Mouse (Mus musculus) intestine, embryonic 15.5 days (tissue): ENCODE results near the gene Pla2g15. TPM values are rescaled to one million over a fixed set of nuclear protein-coding genes. Genes with fewer than 3 reads are reported as not detected.
"Not testable (repeated sequence)": the region's sequence is repeated elsewhere in the genome, so short reads cannot be mapped to it uniquely, and the experiment has no call there.

Source experiments
- ATAC-seq: fragments of 200-750 bp; cut with Nextera tagmentation; 2 replicates; pipeline ENCODE4 v1.8.0; 2017; ENCODE audit warnings: moderate TSS enrichment, moderate library complexity
- H3K27ac ChIP-seq: fragments of 300-500 bp; sonication (generic); 2 replicates; pipeline ENCODE4 v1.5.1; 2015; ENCODE audit warnings: mild to moderate bottlenecking, inconsistent platforms
- H3K27me3 ChIP-seq: fragments of 300-500 bp; sonication (generic); replicated peaks from 2 replicates; pipeline ENCODE4 v1.6.1; 2015; ENCODE audit warnings: inconsistent platforms
- H3K36me3 ChIP-seq: fragments of 300-500 bp; sonication (generic); 2 replicates; pipeline ENCODE4 v1.6.1; 2015; ENCODE audit warnings: inconsistent platforms
- H3K4me1 ChIP-seq: fragments of 300-500 bp; sonication (generic); replicated peaks from 2 replicates; pipeline ENCODE4 v1.6.1; 2015; ENCODE audit warnings: inconsistent platforms
- H3K4me2 ChIP-seq: fragments of 300-500 bp; sonication (generic); replicated peaks from 2 replicates; pipeline ENCODE4 v1.6.1; 2015; ENCODE audit warnings: mild to moderate bottlenecking, inconsistent platforms
- H3K4me3 ChIP-seq: fragments of 300-500 bp; sonication (generic); replicated peaks from 2 replicates; pipeline ENCODE4 v1.5.1; 2015; ENCODE audit warnings: inconsistent platforms
- H3K9ac ChIP-seq: fragments of 300-500 bp; sonication (generic); 2 replicates; pipeline ENCODE4 v1.6.1; 2015; ENCODE audit warnings: inconsistent platforms
- H3K9me3 ChIP-seq: fragments of 300-500 bp; sonication (generic); 2 replicates; pipeline ENCODE4 v1.6.1; 2016; ENCODE audit warnings: inconsistent platforms
- WGBS: fragments of 180-500 bp; shearing (Covaris S2); methylation state at CpG from one replicate; pipeline ENCODE4 v1.1.7; 2015; 5-methylcytosine and 5-hydroxymethylcytosine counted together
- polyA plus RNA-seq: library from polyadenylated mRNA; unstranded; fragments of >200 nt; fragmentation: Nextera tagmentation; extraction: Ambion mirVana; gene quantifications from 2 replicates; pipeline ENCODE4 v1.2.1, GENCODE M21; 2015

The Pla2g15 gene
- polyA plus RNA-seq, 1 experiment from 2014 or later, result 10.2 TPM

- H3K9me3 ChIP-seq, result no peaks in the 10 kb centered on the region
- no peaks in the 10 kb centered on the region for H3K36me3 ChIP-seq
- no peak overlapping the region for H3K4me2 ChIP-seq
- no peak overlapping the region for H3K9ac ChIP-seq
- no peak overlapping the region for H3K4me3 ChIP-seq
- 53% methylated on average over 1 of the region's 1 CpGs for WGBS
- no peak for ATAC-seq
- no peak overlapping the region for H3K27ac ChIP-seq
- H3K4me1 ChIP-seq, result peaks cover 11% of the 10 kb centered on the region
- H3K27me3 ChIP-seq, result no peaks in the 10 kb centered on the region
These were observed 27.4 kb downstream of the Pla2g15 start for GRCm38 (mm10) chr8:106177594-106177993.

DNA sequence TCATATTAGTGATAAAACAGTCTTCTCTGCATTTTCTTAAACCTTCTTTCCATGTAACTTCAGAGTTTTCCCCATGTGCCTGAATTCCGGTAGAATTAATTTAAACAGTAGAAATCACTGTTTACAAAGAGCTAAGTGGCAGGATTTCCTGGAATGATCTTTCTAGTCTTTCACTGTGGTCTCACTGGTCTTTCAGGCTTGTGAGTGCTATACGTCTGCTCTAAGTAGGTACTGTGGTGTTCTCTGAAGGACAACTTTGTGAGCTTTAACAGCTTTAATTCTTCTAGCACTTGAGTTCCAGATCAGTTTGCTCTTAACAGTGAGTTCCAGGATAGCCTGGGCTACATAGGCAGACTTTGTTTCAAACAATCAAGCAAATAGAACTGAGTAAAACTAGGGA is 28.2 kb downstream of the Pla2g15 start:
- Histone ChIP-seq H3K4me3 (no peak overlapping the region), H3K4me2 (no peak overlapping the region), H3K9ac (no peak overlapping the region), H3K4me1 (peaks cover 11% of the 10 kb centered on the region), H3K27ac (no peak overlapping the region), H3K36me3 (no peaks in the 10 kb centered on the region), H3K27me3 (no peaks in the 10 kb centered on the region), H3K9me3 (no peaks in the 10 kb centered on the region)
- WGBS, result 33% methylated on average over 2 of the region's 2 CpGs
- ATAC-seq, result no peak

- WGBS, result 85% methylated on average over 8 of the region's 8 CpGs
- no peaks in the 10 kb centered on the region for H3K9me3 ChIP-seq
These were observed 35.5 kb downstream of the Pla2g15 start for GRCm38 (mm10) chr8:106185628-106186270.

DNA sequence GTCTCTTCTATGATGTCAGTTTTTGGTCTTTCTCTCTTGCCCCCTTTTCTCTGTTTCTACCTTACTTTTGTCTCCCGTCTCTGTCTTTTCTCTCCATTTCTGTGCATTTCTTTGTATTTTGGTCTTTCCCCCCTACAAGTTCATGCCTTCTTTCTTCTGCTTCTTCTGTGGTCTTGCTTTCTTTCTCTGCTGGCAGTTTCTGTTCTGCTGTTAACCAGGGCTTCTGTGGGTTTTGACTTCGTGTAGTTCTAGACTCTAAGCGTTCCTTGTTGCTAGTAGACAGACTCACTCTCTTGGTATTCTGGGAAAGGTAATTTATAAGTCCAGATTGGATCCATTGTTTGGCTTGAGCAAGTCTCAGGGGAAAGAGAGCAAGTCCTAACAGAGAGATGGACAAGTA is 36.2 kb downstream of the Pla2g15 start:
- Histone ChIP-seq H3K36me3 (peaks cover 2% of the 10 kb centered on the region; the same call in 1 of the 2 replicates), H3K27ac (no peak overlapping the region)
- WGBS, result 89% methylated on average over 3 of the region's 3 CpGs

More at GRCm38 (mm10) chr8:106185628-106186270, 35.5 kb downstream of the Pla2g15 start:
- Histone ChIP-seq H3K36me3 (peaks cover 2% of the 10 kb centered on the region; the same call in 1 of the 2 replicates), H3K9ac (no peak overlapping the region), H3K27me3 (no peaks in the 10 kb centered on the region), H3K4me3 (no peak overlapping the region), H3K4me2 (no peak overlapping the region), H3K4me1 (no peaks in the 10 kb centered on the region), H3K27ac (no peak overlapping the region)
- no peak for ATAC-seq

GRCm38 (mm10) chr8:106189162-106189561 is 39.0 kb downstream of the Pla2g15 start:
- Histone ChIP-seq H3K27me3 (no peaks in the 10 kb centered on the region), H3K36me3 (peaks cover 9% of the 10 kb centered on the region), H3K9ac (no peak overlapping the region), H3K4me1 (no peaks in the 10 kb centered on the region), H3K27ac (no peak overlapping the region), H3K4me2 (no peak overlapping the region), H3K9me3 (no peaks in the 10 kb centered on the region), H3K4me3 (no peak overlapping the region)
- WGBS, result 96% methylated on average over 4 of the region's 4 CpGs
- ATAC-seq, result no peak

More for the DNA sequence above, 36.2 kb downstream of the Pla2g15 start:
- H3K9ac ChIP-seq, result no peak overlapping the region
- H3K4me3 ChIP-seq, result no peak overlapping the region
- no peak overlapping the region for H3K4me2 ChIP-seq
- no peaks in the 10 kb centered on the region for H3K9me3 ChIP-seq
- no peaks in the 10 kb centered on the region for H3K27me3 ChIP-seq
- no peaks in the 10 kb centered on the region for H3K4me1 ChIP-seq
- no peak for ATAC-seq

- WGBS, result 59% methylated on average over 5 of the region's 5 CpGs
- H3K4me3 ChIP-seq, result no peak overlapping the region
- H3K27ac ChIP-seq, result no peak overlapping the region
- H3K36me3 ChIP-seq, result peaks cover 22% of the 10 kb centered on the region
- H3K4me1 ChIP-seq, result no peaks in the 10 kb centered on the region
- ATAC-seq, result peak; percentile 89
- no peak overlapping the region for H3K9ac ChIP-seq
- H3K4me2 ChIP-seq, result no peak overlapping the region
- no peaks in the 10 kb centered on the region for H3K9me3 ChIP-seq
- H3K27me3 ChIP-seq, result no peaks in the 10 kb centered on the region
These were observed 41.4 kb downstream of the Pla2g15 start for GRCm38 (mm10) chr8:106191639-106192038.

DNA sequence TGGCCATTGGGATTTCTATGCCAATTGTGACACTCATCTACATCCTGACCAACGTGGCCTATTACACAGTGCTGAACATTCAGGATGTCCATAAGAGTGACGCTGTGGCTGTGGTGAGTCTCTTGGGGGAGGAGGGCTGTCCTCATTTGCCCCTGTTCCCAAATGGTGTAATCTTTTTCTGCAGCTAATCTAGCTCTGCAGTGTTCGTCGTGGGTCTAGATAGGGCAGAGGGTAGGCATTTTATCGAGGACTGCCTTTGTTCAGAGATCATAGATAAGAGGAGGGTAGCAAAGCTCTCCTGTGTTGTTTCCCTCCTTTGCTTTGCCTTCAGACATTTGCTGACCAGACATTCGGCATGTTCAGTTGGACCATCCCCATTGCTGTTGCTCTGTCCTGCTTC is 43.0 kb downstream of the Pla2g15 start:
- Histone ChIP-seq H3K9ac (no peak overlapping the region), H3K27me3 (no peaks in the 10 kb centered on the region), H3K4me1 (no peaks in the 10 kb centered on the region), H3K4me2 (no peak overlapping the region), H3K27ac (no peak overlapping the region), H3K36me3 (peaks cover 23% of the 10 kb centered on the region), H3K9me3 (no peaks in the 10 kb centered on the region), H3K4me3 (no peak overlapping the region)
- ATAC-seq, result no peak
- WGBS, result 84% methylated on average over 6 of the region's 6 CpGs

- Histone ChIP-seq H3K27ac (no peak overlapping the region), H3K27me3 (no peaks in the 10 kb centered on the region), H3K4me2 (no peak overlapping the region), H3K36me3 (peaks cover 28% of the 10 kb centered on the region), H3K4me3 (no peak overlapping the region), H3K4me1 (no peaks in the 10 kb centered on the region), H3K9me3 (no peaks in the 10 kb centered on the region), H3K9ac (no peak overlapping the region)
- no peak for ATAC-seq
- 79% methylated on average over 5 of the region's 5 CpGs for WGBS
These were observed 43.9 kb downstream of the Pla2g15 start for GRCm38 (mm10) chr8:106194062-106194461.

DNA sequence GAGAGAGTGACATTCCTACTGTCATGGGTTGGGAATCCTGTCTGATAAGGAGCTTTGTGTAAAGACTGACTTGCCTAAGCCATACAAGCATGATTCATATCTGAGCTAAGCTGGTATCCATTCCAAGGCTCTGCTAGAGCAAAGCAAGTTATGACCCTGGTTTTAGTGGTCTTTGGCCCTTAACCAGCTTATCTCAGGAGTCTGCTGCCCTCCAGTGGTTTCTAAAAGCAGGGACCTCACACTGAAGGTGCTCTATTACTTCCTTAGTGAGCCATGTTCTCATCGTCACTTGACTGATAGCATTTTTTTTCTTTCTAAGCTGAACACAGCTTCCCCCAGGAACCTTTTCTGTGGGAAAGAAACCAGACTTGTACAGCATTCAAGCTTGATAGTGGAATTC is 48.5 kb downstream of the Pla2g15 start:
- peaks cover 34% of the 10 kb centered on the region for H3K36me3 ChIP-seq
- H3K9me3 ChIP-seq, result no peaks in the 10 kb centered on the region
- H3K4me3 ChIP-seq, result no peak overlapping the region
- no peak overlapping the region for H3K27ac ChIP-seq
- H3K4me1 ChIP-seq, result no peaks in the 10 kb centered on the region
- WGBS, result 4% methylated on average over 1 of the region's 1 CpGs
- H3K27me3 ChIP-seq, result no peaks in the 10 kb centered on the region
- H3K9ac ChIP-seq, result no peak overlapping the region
- ATAC-seq, result peak; percentile 69
- no peak overlapping the region for H3K4me2 ChIP-seq

GRCm38 (mm10) chr8:106199596-106199995 is 49.4 kb downstream of the Pla2g15 start:
- H3K4me3 ChIP-seq, H3K9me3 ChIP-seq, H3K27ac ChIP-seq, H3K27me3 ChIP-seq, H3K4me1 ChIP-seq, ATAC-seq, H3K9ac ChIP-seq, H3K4me2 ChIP-seq: not testable (repeated sequence)
- peaks cover 35% of the 10 kb centered on the region for H3K36me3 ChIP-seq
- 72% methylated on average over 3 of the region's 3 CpGs for WGBS

GRCm38 (mm10) chr8:106210035-106210731 is 60.0 kb downstream of the Pla2g15 start:
- Histone ChIP-seq H3K9me3 (no peaks in the 10 kb centered on the region), H3K27ac (peak overlapping the region; percentile 95), H3K4me1 (peaks cover 5% of the 10 kb centered on the region), H3K4me3 (peak overlapping the region; percentile 91), H3K27me3 (no peaks in the 10 kb centered on the region), H3K9ac (peak overlapping the region; percentile 93), H3K36me3 (peaks cover 16% of the 10 kb centered on the region), H3K4me2 (peak overlapping the region; percentile 64)
- WGBS, result under 1% methylated on average over 35 of the region's 35 CpGs
- ATAC-seq, result peak; percentile 74

DNA sequence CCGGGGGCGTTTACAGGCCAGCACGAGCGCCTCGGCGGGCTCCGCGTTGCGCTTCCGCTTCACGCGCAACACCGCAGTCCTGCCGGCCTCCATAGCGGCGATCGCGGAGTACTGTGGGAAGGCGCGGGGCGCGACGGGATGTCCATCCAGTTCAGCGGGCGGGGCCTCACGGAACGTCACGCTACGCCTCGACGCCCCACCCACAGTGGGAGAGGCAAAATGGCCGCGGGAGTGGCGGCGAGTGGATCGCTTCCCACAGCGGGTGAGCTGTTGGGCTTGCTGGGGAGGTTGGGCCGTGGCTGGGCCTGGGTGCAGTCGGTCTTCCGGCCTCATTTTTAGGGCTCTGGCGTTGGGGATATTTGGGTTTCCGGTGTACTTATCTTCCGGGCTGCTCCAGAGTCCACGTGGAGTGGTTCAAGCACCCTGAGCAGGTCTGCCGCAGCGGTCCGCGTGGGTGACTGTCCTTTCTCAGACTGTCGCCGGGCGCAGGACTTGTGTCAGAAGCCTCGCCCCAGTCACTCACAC is 60.7 kb downstream of the Pla2g15 start, which contains the start of the genes Slc7a6os and Prmt7:
Gene Slc7a6os (minus strand): TSS at position 115 of the 525 bp plus-strand sequence.
Gene Prmt7 (plus strand): TSS at position 116 of the 525 bp plus-strand sequence.
- under 1% methylated on average over 52 of the region's 52 CpGs for WGBS
- peak; percentile 100 for ATAC-seq
- Histone ChIP-seq H3K4me3 (peak within 1 kb of the TSS; percentile 91), H3K9me3 (no peaks in the 10 kb centered on the region), H3K27me3 (no peaks in the 10 kb centered on the region), H3K4me2 (peak within 1 kb of the TSS; percentile 64), H3K27ac (peak within 1 kb of the TSS; percentile 95), H3K36me3 (peaks cover 16% of the 10 kb centered on the region), H3K9ac (peak within 1 kb of the TSS; percentile 93), H3K4me1 (peaks cover 5% of the 10 kb centered on the region)
